Mouse (Mus musculus) small intestine, adult 2 months (tissue): ENCODE measurements around the gene Aes.
A peak's percentile ranks its signal among the peaks of the same experiment; 100 is the strongest.

ENCODE experiments used
- CTCF ChIP-seq: fragments of 200-500 bp; IDR thresholded peaks from 2 replicates; pipeline ENCODE4 v1.5.1; 2012; ENCODE audit warnings: low read depth, mild to moderate bottlenecking, control low read depth, inconsistent platforms, low read length, moderate library complexity, mixed read lengths; ENCODE audit not compliant: insufficient replicate concordance, insufficient read length; ENCODE audit errors: extremely low read depth
- POLR2A ChIP-seq: fragments of 200-500 bp; IDR thresholded peaks from 2 replicates; pipeline ENCODE4 v1.6.1; 2012; ENCODE audit warnings: low read depth, mild to moderate bottlenecking, control low read depth, inconsistent platforms, low read length, moderate library complexity

DNA sequence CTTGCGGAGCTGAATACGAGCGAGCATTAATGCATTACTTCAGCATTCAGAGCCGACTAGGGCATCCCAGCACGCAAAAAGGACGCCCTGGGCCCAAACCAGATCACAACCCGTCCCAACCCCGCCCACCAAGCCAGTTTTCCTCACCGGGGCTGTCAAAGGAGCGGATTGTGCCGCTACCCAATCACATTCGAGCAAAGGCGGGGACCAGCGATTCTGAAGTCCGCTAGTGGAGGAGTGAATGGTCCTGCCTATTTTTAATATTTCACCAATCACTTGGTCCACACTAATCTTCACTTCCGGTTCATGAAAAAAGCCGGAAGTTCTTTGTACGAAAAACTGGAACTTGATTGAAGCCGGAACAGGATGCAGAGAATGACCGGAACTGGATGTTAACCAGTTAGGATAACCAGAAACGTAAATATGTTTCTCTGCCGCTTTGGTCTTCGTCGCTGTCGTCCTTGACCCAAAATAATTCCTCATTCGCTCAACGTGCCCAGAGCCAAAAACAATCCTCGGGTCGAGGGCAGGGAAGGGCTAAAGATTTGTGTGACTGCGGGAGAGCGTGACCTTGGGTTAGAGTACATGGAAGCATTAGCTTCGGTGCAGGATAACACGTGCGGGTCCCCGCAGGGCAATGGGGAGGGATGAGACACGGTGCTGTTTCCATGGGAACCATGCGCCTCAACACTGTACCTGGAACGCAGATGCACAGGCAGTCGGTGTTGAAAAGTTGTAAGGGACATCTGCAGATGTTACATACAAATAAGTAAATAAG, 46.9 kb downstream of the Aes start, which contains the start of gene BC025920:
- TF ChIP-seq POLR2A, result peak; percentile 65; the same call in 1 of the 2 replicates
- no peak for TF ChIP-seq CTCF
